Mouse (Mus musculus) urinary bladder, adult 18-20 months (tissue): ENCODE measurements at regions not wholly inside any gene's neighbourhood (a gene's known extent, or its start where the extent isn't known, plus 50 kb on each side); places are given as distances from the start of the nearest gene placed in this dataset.

Source experiments
- DNase-seq, 2 experiments: peaks; one replicate each; pipeline ENCODE4 v3.0.0; 2022; ENCODE audit warnings: low spot score in 2 of 2, mixed read lengths in 2 of 2

- no peak for DNase-seq
Observed at GRCm38 (mm10) chr12:97529556-97529955, 729.7 kb downstream of the Galc start.

GRCm38 (mm10) chr12:97525931-97526330, 733.3 kb downstream of the Galc start:
- DNase-seq = no peak

GRCm38 (mm10) chr12:97519834-97520489, 739.3 kb downstream of the Galc start:
- DNase-seq = no peak

- DNase-seq = no peak
Observed at GRCm38 (mm10) chr12:97517534-97517933, 741.7 kb downstream of the Galc start.

GRCm38 (mm10) chr12:97515805-97516204, 743.5 kb downstream of the Galc start:
- DNase-seq = no peak

- DNase-seq = no peak
Observed at GRCm38 (mm10) chr12:97511866-97512265, 747.4 kb downstream of the Galc start.

GRCm38 (mm10) chr12:97501441-97501840, 757.8 kb downstream of the Galc start:
- DNase-seq = no peak

GRCm38 (mm10) chr12:97483559-97483958, 775.7 kb downstream of the Galc start:
- no peak for DNase-seq

GRCm38 (mm10) chr12:97476466-97477250, 782.6 kb downstream of the Galc start:
- DNase-seq = no peak

- DNase-seq = no peak
Observed at GRCm38 (mm10) chr12:97475751-97476150, 783.5 kb downstream of the Galc start.

- DNase-seq = no peak
Observed at GRCm38 (mm10) chr12:97469183-97469582, 790.1 kb downstream of the Galc start.

GRCm38 (mm10) chr12:97436141-97436540, 823.1 kb downstream of the Galc start:
- DNase-seq = no peak

GRCm38 (mm10) chr12:97434021-97434420, 825.2 kb downstream of the Galc start:
- DNase-seq = no peak

GRCm38 (mm10) chr12:97432704-97433103, 826.6 kb downstream of the Galc start:
- no peak for DNase-seq

- no peak for DNase-seq
Observed at GRCm38 (mm10) chr12:97428252-97428651, 831.0 kb downstream of the Galc start.

GRCm38 (mm10) chr12:97424726-97425125, 834.5 kb downstream of the Galc start:
- DNase-seq = no peak

GRCm38 (mm10) chr12:97403440-97403839, 855.8 kb downstream of the Galc start:
- DNase-seq = no peak

- DNase-seq = no peak
Observed at GRCm38 (mm10) chr12:97402412-97403396, 856.6 kb downstream of the Galc start.

- no peak for DNase-seq
Observed at GRCm38 (mm10) chr12:97398582-97398945, 860.7 kb downstream of the Galc start.

GRCm38 (mm10) chr12:97397850-97398581, 861.2 kb downstream of the Galc start:
- DNase-seq = peak in 1 of 2 experiments; percentile 1

- DNase-seq = no peak
Observed at GRCm38 (mm10) chr12:97361804-97362203, 897.5 kb downstream of the Galc start.
